Mouse (Mus musculus): ENCODE data around the gene Vmn1r45.
"Not testable (repeated sequence)": the region's sequence is repeated elsewhere in the genome, so short reads cannot be mapped to it uniquely, and the experiment has no call there.

Gene Vmn1r45

GRCm38 (mm10) chr6:89940498-89940897, at the start of gene Vmn1r45:
Gene Vmn1r45 (minus strand): TSS chr6:89940598.
- DNase-seq = not testable (repeated sequence)

GRCm38 (mm10) chr6:89985989-89986388, 45.6 kb upstream of the Vmn1r45 start:
- DNase-seq = no peak

- no peak for DNase-seq
These were observed 28.6 kb upstream of the Vmn1r45 start, which contains the start of gene Vmn1r46 for GRCm38 (mm10) chr6:89969013-89969412. Gene Vmn1r46 (plus strand): TSS chr6:89969313.

GRCm38 (mm10) chr6:89966341-89966740, 25.9 kb upstream of the Vmn1r45 start:
- no peak for DNase-seq

GRCm38 (mm10) chr6:89953556-89953955, 13.2 kb upstream of the Vmn1r45 start:
- DNase-seq = no peak

GRCm38 (mm10) chr6:89940926-89941325, 528 bp upstream of the Vmn1r45 start:
- DNase-seq = no peak

GRCm38 (mm10) chr6:89883812-89884211, 56.6 kb downstream of the Vmn1r45 start:
- DNase-seq = no peak

- DNase-seq = no peak
These were observed 57.0 kb downstream of the Vmn1r45 start, which contains the start of gene Vmn1r44 for GRCm38 (mm10) chr6:89883360-89883759. Gene Vmn1r44 (plus strand): TSS chr6:89883660.

Data from lung, adult 18-20 months (tissue).